Mouse (Mus musculus) heart, adult 8-10 months (tissue): ENCODE results near the gene Fam178b. TPM values are rescaled to one million over a fixed set of nuclear protein-coding genes. Genes with fewer than 3 reads are reported as not detected.
"Not testable (repeated sequence)": the region's sequence is repeated elsewhere in the genome, so short reads cannot be mapped to it uniquely, and the experiment has no call there.

Experiments
- DNase-seq: peaks from one replicate; pipeline ENCODE4 v3.0.0; 2022; ENCODE audit warnings: low spot score
- total RNA-seq, 4 experiments: library from RNA; stranded (reverse); gene quantifications; 2 replicates each; pipeline ENCODE4 v1.2.4; 2022

The Fam178b gene
- total RNA-seq, 4 experiments from 2014 or later, result 0.44 to 0.62 TPM; not detected in 2

GRCm38 (mm10) chr1:36546888-36547471, 136.0 kb downstream of the Fam178b start, which contains the start of gene Ankrd39:
Gene Ankrd39, minus strand, starts transcription at chr1:36547445.
- peak; percentile 99 for DNase-seq

GRCm38 (mm10) chr1:36545845-36546600, 137.0 kb downstream of the Fam178b start:
- no peak for DNase-seq

- DNase-seq, result no peak
Observed at GRCm38 (mm10) chr1:36545382-36545781, 137.6 kb downstream of the Fam178b start.

- DNase-seq, result no peak
Observed at GRCm38 (mm10) chr1:36542925-36543324, 140.1 kb downstream of the Fam178b start.

GRCm38 (mm10) chr1:36541844-36542243, 141.1 kb downstream of the Fam178b start:
- DNase-seq, result no peak

GRCm38 (mm10) chr1:36540807-36541206, 142.2 kb downstream of the Fam178b start:
- DNase-seq, result no peak

GRCm38 (mm10) chr1:36540132-36540531, 142.9 kb downstream of the Fam178b start:
- DNase-seq, result no peak

GRCm38 (mm10) chr1:36539186-36539585, 143.8 kb downstream of the Fam178b start, which contains the start of gene Gm42417:
Gene Gm42417, minus strand, starts transcription at chr1:36539429.
- peak; percentile 73 for DNase-seq

- no peak for DNase-seq
Observed at GRCm38 (mm10) chr1:36538727-36539126, 144.3 kb downstream of the Fam178b start.

- DNase-seq, result not testable (repeated sequence)
Observed at GRCm38 (mm10) chr1:36536783-36537182, 146.2 kb downstream of the Fam178b start, which contains the start of gene Ankrd23. Gene Ankrd23, minus strand, starts transcription at chr1:36536883.

GRCm38 (mm10) chr1:36536397-36536728, 146.6 kb downstream of the Fam178b start:
- no peak for DNase-seq

GRCm38 (mm10) chr1:36535477-36536396, 147.2 kb downstream of the Fam178b start:
- DNase-seq, result peak; percentile 74

- peak; percentile 36 for DNase-seq
Observed at GRCm38 (mm10) chr1:36534595-36535058, 148.4 kb downstream of the Fam178b start.

GRCm38 (mm10) chr1:36533546-36533945, 149.4 kb downstream of the Fam178b start:
- DNase-seq, result no peak

GRCm38 (mm10) chr1:36531461-36531860, 151.5 kb downstream of the Fam178b start:
- no peak for DNase-seq

GRCm38 (mm10) chr1:36530962-36531361, 152.0 kb downstream of the Fam178b start:
- DNase-seq, result no peak

GRCm38 (mm10) chr1:36530485-36530884, 152.5 kb downstream of the Fam178b start:
- DNase-seq, result no peak

GRCm38 (mm10) chr1:36529875-36530274, 153.1 kb downstream of the Fam178b start:
- DNase-seq, result no peak

- no peak for DNase-seq
Observed at GRCm38 (mm10) chr1:36529274-36529673, 153.7 kb downstream of the Fam178b start.

GRCm38 (mm10) chr1:36528351-36528750, 154.6 kb downstream of the Fam178b start:
- no peak for DNase-seq

- DNase-seq, result no peak
Observed at GRCm38 (mm10) chr1:36526903-36527302, 156.1 kb downstream of the Fam178b start.

GRCm38 (mm10) chr1:36525774-36526173, 157.2 kb downstream of the Fam178b start:
- DNase-seq, result no peak
